Mouse (Mus musculus): ENCODE data around the gene C330007P06Rik. TPM values are rescaled to one million over a fixed set of nuclear protein-coding genes. Genes with fewer than 3 reads are reported as not detected.

Gene C330007P06Rik
- total and polyA plus RNA-seq, 3 experiments = 18.6 to 61.2 (median 53.0) TPM

- Histone ChIP-seq H3K9me3 (replicated peaks; ENCODE audit: low read length) (no peaks in the 10 kb centered on the region), H3K27me3 (replicated peaks) (no peaks in the 10 kb centered on the region), H3K9ac (ENCODE audit: insufficient read depth, low read depth) (no peak overlapping the region), H3K36me3 (replicated peaks in 1 of 2; ENCODE audit: control insufficient read depth in 1 of 2, insufficient read depth in 1 of 2, low read length in 1 of 2) (peaks cover 0 to 7% of the 10 kb centered on the region in 2 experiments), H3K4me2 (ENCODE audit: insufficient read depth, low read depth, poor library complexity, severe bottlenecking) (no peak overlapping the region), H3K27ac (ENCODE audit: insufficient read depth, low read depth) (no peak overlapping the region), H3K4me3 (replicated peaks in 1 of 3; ENCODE audit: low read depth in 2 of 3, low read length in 2 of 3, poor library complexity in 1 of 3) (no peak overlapping the region), H3K4me1 (ENCODE audit: control insufficient read depth in 1 of 2, insufficient read depth in 2 of 2) (peaks cover 4 to 28% of the 10 kb centered on the region in 2 experiments), H3K79me2 (replicated peaks; ENCODE audit: control insufficient read depth, extremely low read depth, insufficient read depth, poor library complexity, severe bottlenecking) (no peaks in the 10 kb centered on the region)
- DNase-seq (ENCODE audit: extremely low read depth) = no peak
- dilution Hi-C loops (cut with MboI; ENCODE audit: extremely low pct_ligation_motif_present, extremely low pct_unique_long_range_greater_than_20kb, low sequenced_read_pairs) (no loop called here), in situ Hi-C loops (cut with MboI; ENCODE audit: low pct_ligation_motif_present, low pct_unique_long_range_greater_than_20kb, low sequenced_read_pairs) (no loop called here)
- TF ChIP-seq NELFE (IDR thresholded peaks at IDR 0.05; ENCODE audit: low read depth, low read length) = no peak
- TF ChIP-seq MXI1 (IDR thresholded peaks at IDR 0.05; ENCODE audit: low read depth, low read length) = no peak
- no peak for TF ChIP-seq E2F4 (IDR thresholded peaks at IDR 0.05; ENCODE audit: insufficient replicate concordance, low read depth, low read length)
- TF ChIP-seq MYC (IDR thresholded peaks at IDR 0.05; ENCODE audit: low read depth, low read length) = no peak
- no peak for TF ChIP-seq PAX5 (IDR thresholded peaks at IDR 0.05; ENCODE audit: low read length)
- no peak for TF ChIP-seq IRF4 (IDR thresholded peaks at IDR 0.05; ENCODE audit: low read depth, low read length)
- TF ChIP-seq MAZ (IDR thresholded peaks at IDR 0.05; ENCODE audit: low read depth, low read length) = no peak
- TF ChIP-seq TCF12 (IDR thresholded peaks at IDR 0.05; ENCODE audit: low read depth, low read length) = no peak
- TF ChIP-seq GABPA (IDR thresholded peaks at IDR 0.05; ENCODE audit: insufficient replicate concordance, low read depth, low read length) = no peak
Measured at GRCm38 (mm10) chrX:36831632-36832031, 42.3 kb downstream of the C330007P06Rik start.

DNA sequence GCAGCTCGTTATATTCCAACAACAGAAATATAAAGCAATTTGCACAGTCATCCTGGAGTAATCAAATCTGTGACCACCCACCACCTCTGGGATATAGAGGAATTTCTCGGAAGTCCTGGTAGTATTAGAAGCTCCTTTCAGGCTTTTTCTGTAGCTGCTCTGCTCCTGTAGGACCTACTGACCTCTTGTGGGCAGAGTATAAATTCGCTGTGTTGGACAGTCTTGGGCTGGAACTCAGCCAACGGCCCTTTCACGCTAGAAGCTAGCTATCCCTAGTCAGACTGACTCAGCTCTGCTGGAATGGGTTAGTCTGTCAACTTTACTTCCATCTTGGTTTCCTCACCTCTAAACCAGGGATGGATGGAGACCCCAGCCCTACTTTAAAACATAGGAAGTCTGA lies 43.6 kb downstream of the C330007P06Rik start:
- H3K4me3 ChIP-seq (replicated peaks in 1 of 3; ENCODE audit: low read depth in 2 of 3, low read length in 2 of 3, poor library complexity in 1 of 3) = no peak overlapping the region
- dilution Hi-C loops (cut with MboI; ENCODE audit: extremely low pct_ligation_motif_present, extremely low pct_unique_long_range_greater_than_20kb, low sequenced_read_pairs) (no loop called here), in situ Hi-C loops (cut with MboI; ENCODE audit: low pct_ligation_motif_present, low pct_unique_long_range_greater_than_20kb, low sequenced_read_pairs) (no loop called here)
- H3K4me2 ChIP-seq (ENCODE audit: insufficient read depth, low read depth, poor library complexity, severe bottlenecking) = no peak overlapping the region
- H3K79me2 ChIP-seq (replicated peaks; ENCODE audit: control insufficient read depth, extremely low read depth, insufficient read depth, poor library complexity, severe bottlenecking) = no peaks in the 10 kb centered on the region
- peak; percentile 26 for TF ChIP-seq SMC3 (IDR thresholded peaks at IDR 0.05; ENCODE audit: low read depth, low read length)
- TF ChIP-seq ZNF384 (IDR thresholded peaks at IDR 0.05; ENCODE audit: low read depth, low read length) = no peak
- no peak for TF ChIP-seq MAX (IDR thresholded peaks at IDR 0.05; ENCODE audit: low read length)
- TF ChIP-seq CTCF (conservative IDR thresholded peaks at IDR 0.05 in 1 of 2, IDR thresholded peaks at IDR 0.05 in 1 of 2; ENCODE audit: low read depth in 2 of 2, low read length in 2 of 2) = peak in 1 of 2 experiments; percentile 52; a peak in 2 of 4 replicates
- TF ChIP-seq RAD21 (IDR thresholded peaks at IDR 0.05; ENCODE audit: low read depth, low read length) = peak; percentile 39
- H3K9me3 ChIP-seq (replicated peaks; ENCODE audit: low read length) = no peaks in the 10 kb centered on the region
- no peak for DNase-seq (ENCODE audit: extremely low read depth)
- H3K4me1 ChIP-seq (ENCODE audit: control insufficient read depth in 1 of 2, insufficient read depth in 2 of 2) = peaks cover 4 to 28% of the 10 kb centered on the region in 2 experiments
- H3K9ac ChIP-seq (ENCODE audit: insufficient read depth, low read depth) = no peak overlapping the region
- H3K27me3 ChIP-seq (replicated peaks) = no peaks in the 10 kb centered on the region
- H3K36me3 ChIP-seq (replicated peaks in 1 of 2; ENCODE audit: control insufficient read depth in 1 of 2, insufficient read depth in 1 of 2, low read length in 1 of 2) = peaks cover 0 to 6% of the 10 kb centered on the region in 2 experiments
- H3K27ac ChIP-seq (ENCODE audit: insufficient read depth, low read depth) = no peak overlapping the region

DNA sequence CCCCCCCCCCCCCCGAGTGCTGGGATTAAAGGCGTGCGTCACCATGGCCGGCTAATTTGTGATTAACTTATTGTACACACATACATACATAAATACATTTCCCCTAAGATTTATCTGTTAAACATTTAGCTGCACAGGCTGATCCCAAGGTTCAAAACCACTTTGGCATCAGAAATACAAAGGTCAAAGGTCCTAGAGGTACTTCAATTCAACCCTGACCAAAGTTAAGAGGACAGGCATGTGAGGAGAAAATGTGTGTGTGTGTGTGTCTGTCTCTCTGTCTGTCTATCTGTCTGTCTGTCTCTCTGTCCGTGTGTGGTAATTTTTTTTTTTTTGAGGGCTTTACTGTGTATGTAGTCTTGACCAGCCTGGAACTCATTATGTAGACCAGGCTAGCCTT lies 47.0 kb downstream of the C330007P06Rik start:
- Histone ChIP-seq H3K79me2 (replicated peaks; ENCODE audit: control insufficient read depth, extremely low read depth, insufficient read depth, poor library complexity, severe bottlenecking) (no peaks in the 10 kb centered on the region), H3K9me3 (replicated peaks; ENCODE audit: low read length) (no peaks in the 10 kb centered on the region), H3K36me3 (replicated peaks in 1 of 2; ENCODE audit: control insufficient read depth in 1 of 2, insufficient read depth in 1 of 2, low read length in 1 of 2) (peaks cover 0 to 8% of the 10 kb centered on the region in 2 experiments), H3K4me2 (ENCODE audit: insufficient read depth, low read depth, poor library complexity, severe bottlenecking) (no peak overlapping the region), H3K27me3 (replicated peaks) (no peaks in the 10 kb centered on the region), H3K9ac (ENCODE audit: insufficient read depth, low read depth) (no peak overlapping the region), H3K4me1 (ENCODE audit: control insufficient read depth in 1 of 2, insufficient read depth in 2 of 2) (peaks cover 4 to 16% of the 10 kb centered on the region in 2 experiments), H3K27ac (ENCODE audit: insufficient read depth, low read depth) (no peak overlapping the region), H3K4me3 (replicated peaks in 1 of 3; ENCODE audit: low read depth in 2 of 3, low read length in 2 of 3, poor library complexity in 1 of 3) (no peak overlapping the region)
- DNase-seq (ENCODE audit: extremely low read depth) = no peak
- dilution Hi-C loops (cut with MboI; ENCODE audit: extremely low pct_ligation_motif_present, extremely low pct_unique_long_range_greater_than_20kb, low sequenced_read_pairs) = no loop called here
- TF ChIP-seq NELFE (IDR thresholded peaks at IDR 0.05; ENCODE audit: low read depth, low read length) = no peak
- TF ChIP-seq ZNF384 (IDR thresholded peaks at IDR 0.05; ENCODE audit: low read depth, low read length) = no peak
- TF ChIP-seq PAX5 (IDR thresholded peaks at IDR 0.05; ENCODE audit: low read length) = no peak
- no peak for TF ChIP-seq ZKSCAN1 (IDR thresholded peaks at IDR 0.05; ENCODE audit: borderline replicate concordance, low read depth, low read length)
- no peak for TF ChIP-seq UBTF (IDR thresholded peaks at IDR 0.05; ENCODE audit: low read depth, low read length)
- TF ChIP-seq MAZ (IDR thresholded peaks at IDR 0.05; ENCODE audit: low read depth, low read length) = no peak
- TF ChIP-seq USF2 (conservative IDR thresholded peaks at IDR 0.05; ENCODE audit: low read depth, low read length) = no peak
- no peak for TF ChIP-seq JUN (IDR thresholded peaks at IDR 0.05; ENCODE audit: insufficient read depth, low read depth, low read length)
- no peak for TF ChIP-seq MXI1 (IDR thresholded peaks at IDR 0.05; ENCODE audit: low read depth, low read length)
- TF ChIP-seq SIN3A (IDR thresholded peaks at IDR 0.05; ENCODE audit: low read length) = no peak
- no peak for TF ChIP-seq MAFK (IDR thresholded peaks at IDR 0.05; ENCODE audit: insufficient replicate concordance, low read length)
- TF ChIP-seq NRF1 (IDR thresholded peaks at IDR 0.05; ENCODE audit: low read depth, low read length) = no peak
- TF ChIP-seq CHD1 (IDR thresholded peaks at IDR 0.05; ENCODE audit: low read depth, low read length) = no peak
- no peak for TF ChIP-seq CHD2 (IDR thresholded peaks at IDR 0.05; ENCODE audit: low read length)
- TF ChIP-seq MYC (IDR thresholded peaks at IDR 0.05; ENCODE audit: low read depth, low read length) = no peak
- no peak for TF ChIP-seq HCFC1 (IDR thresholded peaks at IDR 0.05; ENCODE audit: low read depth, low read length)
- in situ Hi-C loops (cut with MboI; ENCODE audit: low pct_ligation_motif_present, low pct_unique_long_range_greater_than_20kb, low sequenced_read_pairs) = loop anchor here (10.0 kb wide), 1 partner anchor 78 kb away; the partner anchor contains the start of gene Nkrf

Data from CH12.LX (cell line).